Mouse (Mus musculus) lung, postnatal 10 days (tissue): ENCODE results near the gene C1qb.
A peak's percentile ranks its signal among the peaks of the same experiment; 100 is the strongest.

Experiments
- DNase-seq: peaks from one replicate; pipeline ENCODE4 v3.0.0; 2021

C1qb gene

GRCm38 (mm10) chr4:136842033-136842432, 44.0 kb downstream of the C1qb start:
- DNase-seq: no peak

DNA sequence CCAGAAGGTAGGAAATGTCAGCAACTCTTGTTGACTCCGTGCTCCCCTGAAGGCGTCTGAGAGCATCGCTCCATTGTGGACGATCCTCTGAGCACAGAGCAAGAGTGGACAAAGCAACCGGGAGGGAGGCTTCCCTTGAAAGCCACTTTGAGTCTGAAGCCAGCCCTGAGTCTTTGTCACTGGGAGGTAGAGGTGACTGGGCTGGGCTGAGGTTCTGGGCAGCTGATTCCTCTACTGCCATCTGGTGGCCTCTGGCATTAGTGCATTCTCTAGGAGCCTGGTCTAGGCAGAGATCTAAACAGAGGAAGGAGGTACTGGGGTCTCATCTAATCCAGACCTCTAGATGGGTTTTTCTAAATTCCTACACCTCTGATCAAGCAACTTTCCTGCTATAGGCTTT, 44.9 kb downstream of the C1qb start:
- peak; percentile 82 for DNase-seq

- no peak for DNase-seq
Measured at GRCm38 (mm10) chr4:136838462-136838861, 47.5 kb downstream of the C1qb start.

DNA sequence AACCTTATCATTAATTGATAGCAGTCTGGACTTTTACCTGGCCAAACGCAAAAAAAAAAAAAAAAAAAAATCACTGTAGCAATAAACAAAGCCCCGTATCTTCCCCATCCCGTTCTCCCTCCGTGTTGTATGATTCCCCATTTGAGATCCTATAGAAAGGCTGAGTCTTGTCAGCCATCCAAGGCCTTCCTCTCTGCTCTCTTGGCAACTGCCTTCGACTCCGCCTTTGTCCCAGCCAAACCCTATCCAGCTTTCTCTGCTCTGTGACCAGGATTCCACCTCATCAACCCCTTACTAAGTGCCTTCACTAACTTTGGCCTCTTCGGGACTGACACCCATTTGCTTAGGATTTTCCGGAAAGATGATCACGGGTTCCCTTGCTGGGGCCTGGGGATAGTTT, 48.0 kb downstream of the C1qb start:
- no peak for DNase-seq

- DNase-seq: no peak
Measured at GRCm38 (mm10) chr4:136836387-136836931, 49.5 kb downstream of the C1qb start.

GRCm38 (mm10) chr4:136835621-136836386, 50.2 kb downstream of the C1qb start, which contains the start of gene Ephb2:
TSS of gene Ephb2 (minus strand) at chr4:136835988.
- DNase-seq: peak; percentile 71

- peak; percentile 19 for DNase-seq
Measured at GRCm38 (mm10) chr4:136834815-136835620, 51.0 kb downstream of the C1qb start.

- DNase-seq: no peak
Measured at GRCm38 (mm10) chr4:136834439-136834814, 51.6 kb downstream of the C1qb start.

DNA sequence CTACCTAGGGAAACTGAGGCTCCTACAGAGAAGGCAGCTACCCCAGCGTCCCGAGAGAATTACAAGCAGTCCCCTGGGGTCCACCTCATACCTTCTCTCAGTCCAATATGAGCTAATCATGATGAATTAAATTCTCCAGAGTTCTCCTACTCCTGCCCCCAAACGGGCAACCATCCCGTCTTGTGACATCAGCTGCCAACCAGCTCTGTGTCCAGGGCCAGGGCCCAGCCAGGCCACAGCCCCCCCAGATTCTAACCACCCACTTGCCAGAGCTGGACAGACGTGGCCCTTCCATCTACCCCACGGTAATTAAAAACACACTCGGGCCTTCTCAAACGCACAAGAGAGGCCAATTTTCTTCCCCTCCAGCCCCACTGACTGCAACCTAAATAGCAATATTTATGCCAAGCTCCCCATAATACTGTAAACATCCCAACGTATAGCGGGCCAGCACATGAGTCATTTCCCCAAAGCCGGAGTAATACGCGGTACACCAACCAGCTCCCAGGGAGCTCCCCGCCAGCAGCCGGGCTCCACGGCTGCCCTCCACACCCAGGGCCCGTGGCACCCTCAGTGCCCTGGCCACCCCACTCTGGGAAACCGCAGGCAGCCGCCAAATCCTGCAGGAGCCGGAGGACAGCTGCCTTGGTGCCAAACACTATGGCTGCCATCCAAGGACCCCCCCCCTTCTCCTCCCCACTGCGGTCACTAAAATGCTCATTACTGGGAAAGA, 52.2 kb downstream of the C1qb start:
- DNase-seq: no peak

DNA sequence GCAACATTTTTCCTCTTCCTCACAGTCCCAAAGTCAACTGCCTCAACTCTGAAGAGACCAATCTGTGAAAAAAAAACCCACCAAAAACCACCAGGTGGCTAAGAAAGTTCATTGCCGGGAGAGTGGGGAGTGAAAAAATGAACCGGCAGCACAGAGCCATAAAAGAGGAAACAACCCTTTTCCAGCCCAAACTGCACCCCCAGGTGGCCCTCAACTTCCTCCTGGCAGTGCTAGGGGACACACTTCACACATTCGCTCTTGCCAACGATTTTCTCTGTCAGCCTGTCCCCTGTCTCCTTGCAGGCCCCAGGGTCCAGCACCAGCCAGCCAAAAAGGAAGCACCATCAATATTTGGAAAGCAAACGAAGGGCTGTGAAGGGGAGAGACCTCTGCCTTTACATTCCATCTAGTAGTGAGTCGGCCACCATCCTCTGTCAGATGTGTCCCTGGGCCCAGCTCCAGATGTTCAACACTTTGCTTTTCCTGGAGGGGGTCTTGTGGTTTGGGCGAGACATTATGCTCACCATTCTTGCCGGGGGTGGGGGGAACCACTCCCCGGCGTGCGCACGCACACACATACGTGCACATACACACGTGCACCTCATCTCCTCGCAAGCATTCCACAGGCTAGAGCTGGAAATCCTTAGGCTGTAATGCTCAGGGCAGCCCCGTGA, 53.3 kb downstream of the C1qb start:
- no peak for DNase-seq

DNA sequence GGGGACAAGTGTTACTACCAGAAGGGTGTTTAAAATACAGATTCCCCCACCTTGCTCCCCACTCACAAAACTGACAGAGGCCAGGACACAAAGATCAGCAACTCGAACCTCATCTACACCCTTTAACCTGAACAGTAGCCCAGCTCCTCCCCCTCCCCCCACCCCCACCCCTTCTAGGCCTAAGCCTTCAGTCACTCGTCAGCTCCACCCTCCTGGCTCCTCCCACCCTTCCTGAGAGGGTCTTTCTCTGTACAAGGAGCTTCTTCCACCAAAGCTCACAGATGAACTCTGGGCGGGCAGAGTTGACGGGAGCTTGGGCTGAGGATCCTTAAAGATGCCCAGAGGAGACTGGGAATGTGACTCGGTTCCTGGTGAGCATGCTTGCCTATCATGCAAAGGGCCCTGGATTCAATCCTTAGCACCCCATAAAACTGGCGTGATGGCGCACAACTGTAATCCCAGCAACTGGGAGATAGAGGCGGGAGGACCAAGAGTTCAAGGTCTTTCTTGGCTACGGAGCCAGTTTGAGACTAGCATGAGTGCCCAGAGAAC, 55.6 kb downstream of the C1qb start:
- no peak for DNase-seq
